Mouse (Mus musculus) lung, postnatal 10 days (tissue): ENCODE measurements at regions not wholly inside any gene's neighbourhood (a gene's known extent, or its start where the extent isn't known, plus 50 kb on each side); places are given as distances from the start of the nearest gene placed in this dataset.

Source experiments
- DNase-seq: peaks from one replicate; pipeline ENCODE4 v3.0.0; 2021

GRCm38 (mm10) chr6:104309166-104309565 lies 183.4 kb upstream of the Cntn6 start:
- peak; percentile 12 for DNase-seq

GRCm38 (mm10) chr6:104312993-104313392 lies 179.6 kb upstream of the Cntn6 start:
- DNase-seq = no peak

- no peak for DNase-seq
These were observed 174.1 kb upstream of the Cntn6 start for GRCm38 (mm10) chr6:104318451-104318850.

- DNase-seq = no peak
These were observed 170.4 kb upstream of the Cntn6 start for GRCm38 (mm10) chr6:104322182-104322581.

GRCm38 (mm10) chr6:104339134-104339848 lies 153.3 kb upstream of the Cntn6 start:
- no peak for DNase-seq

- DNase-seq = no peak
These were observed 148.6 kb upstream of the Cntn6 start for GRCm38 (mm10) chr6:104343986-104344385.
